Mouse (Mus musculus) kidney, embryonic 15.5 days (tissue): ENCODE data around the gene Gm31371. TPM values are rescaled to one million over a fixed set of nuclear protein-coding genes. Genes with fewer than 3 reads are reported as not detected.
"Not testable (repeated sequence)": the region's sequence is repeated elsewhere in the genome, so short reads cannot be mapped to it uniquely, and the experiment has no call there.

Source experiments
- ATAC-seq: fragments of 200-750 bp; cut with Nextera tagmentation; replicated peaks from 2 replicates; pipeline ENCODE4 v1.8.0; 2017; ENCODE audit warnings: moderate TSS enrichment; ENCODE audit not compliant: low FRiP score
- H3K27ac ChIP-seq: fragments of 300-500 bp; sonication (generic); 2 replicates; pipeline ENCODE4 v1.5.1; 2015; ENCODE audit warnings: mild to moderate bottlenecking, inconsistent platforms
- H3K27me3 ChIP-seq: fragments of 300-500 bp; sonication (generic); 2 replicates; pipeline ENCODE4 v1.6.1; 2015; ENCODE audit warnings: inconsistent platforms
- H3K36me3 ChIP-seq: fragments of 300-500 bp; sonication (generic); 2 replicates; pipeline ENCODE4 v1.6.1; 2015; ENCODE audit warnings: inconsistent platforms
- H3K4me1 ChIP-seq: fragments of 300-500 bp; sonication (generic); 2 replicates; pipeline ENCODE4 v1.6.1; 2015; ENCODE audit warnings: inconsistent platforms
- H3K4me2 ChIP-seq: fragments of 300-500 bp; sonication (generic); 2 replicates; pipeline ENCODE4 v1.6.1; 2015; ENCODE audit warnings: moderate library complexity, mild to moderate bottlenecking, inconsistent platforms
- H3K4me3 ChIP-seq: fragments of 300-500 bp; sonication (generic); replicated peaks from 2 replicates; pipeline ENCODE4 v1.5.1; 2015; ENCODE audit warnings: mild to moderate bottlenecking, inconsistent platforms
- H3K9ac ChIP-seq: fragments of 300-500 bp; sonication (generic); 2 replicates; pipeline ENCODE4 v1.6.1; 2015; ENCODE audit warnings: mild to moderate bottlenecking, inconsistent platforms
- H3K9me3 ChIP-seq: fragments of 300-500 bp; sonication (generic); replicated peaks from 2 replicates; pipeline ENCODE4 v1.6.1; 2016; ENCODE audit warnings: inconsistent platforms
- WGBS: fragments of 180-500 bp; shearing (Covaris S2); methylation state at CpG from one replicate; pipeline ENCODE4 v1.1.7; 2015; ENCODE audit warnings: mixed read lengths; 5-methylcytosine and 5-hydroxymethylcytosine counted together
- polyA plus RNA-seq: library from polyadenylated mRNA; unstranded; fragments of >200 nt; fragmentation: Nextera tagmentation; extraction: Ambion mirVana; gene quantifications from 2 replicates; pipeline ENCODE4 v1.2.1, GENCODE M21; 2015

Gm31371 gene
- polyA plus RNA-seq: not detected in 2 replicates

DNA sequence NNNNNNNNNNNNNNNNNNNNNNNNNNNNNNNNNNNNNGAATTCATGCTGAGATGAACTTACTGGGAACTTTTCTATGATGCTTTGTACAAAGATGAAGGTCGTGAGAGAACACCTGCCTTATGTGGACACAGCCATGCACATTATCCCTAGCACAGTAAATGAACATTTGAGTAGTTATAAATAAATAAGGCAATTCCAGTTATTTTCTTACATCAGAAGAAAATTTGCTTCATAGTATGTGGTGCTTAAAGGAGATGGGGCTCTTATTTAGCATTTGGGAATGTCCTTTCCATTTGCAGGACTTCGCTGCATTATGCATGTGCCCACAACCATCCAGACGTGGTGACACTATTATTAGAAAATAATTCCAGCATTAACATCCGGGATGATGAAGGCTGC, at the start of gene Gm31371:
Gene Gm31371 (plus strand): TSS at position 301 of the 400 bp plus-strand sequence.
- H3K9me3 ChIP-seq, H3K27me3 ChIP-seq, H3K27ac ChIP-seq, ATAC-seq, H3K4me2 ChIP-seq, H3K36me3 ChIP-seq, H3K9ac ChIP-seq, H3K4me3 ChIP-seq, H3K4me1 ChIP-seq: not testable (repeated sequence)
- 77% methylated on average over 2 of the region's 4 CpGs for WGBS

- not testable (repeated sequence) for H3K4me2 ChIP-seq, H3K9me3 ChIP-seq, H3K4me1 ChIP-seq, H3K36me3 ChIP-seq, H3K4me3 ChIP-seq, ATAC-seq, H3K27ac ChIP-seq, H3K27me3 ChIP-seq, H3K9ac ChIP-seq
- WGBS: 87% methylated on average over 8 of the region's 8 CpGs
These were observed 3.3 kb downstream of the Gm31371 start for GRCm38 (mm10) chr8:19906425-19907055.

DNA sequence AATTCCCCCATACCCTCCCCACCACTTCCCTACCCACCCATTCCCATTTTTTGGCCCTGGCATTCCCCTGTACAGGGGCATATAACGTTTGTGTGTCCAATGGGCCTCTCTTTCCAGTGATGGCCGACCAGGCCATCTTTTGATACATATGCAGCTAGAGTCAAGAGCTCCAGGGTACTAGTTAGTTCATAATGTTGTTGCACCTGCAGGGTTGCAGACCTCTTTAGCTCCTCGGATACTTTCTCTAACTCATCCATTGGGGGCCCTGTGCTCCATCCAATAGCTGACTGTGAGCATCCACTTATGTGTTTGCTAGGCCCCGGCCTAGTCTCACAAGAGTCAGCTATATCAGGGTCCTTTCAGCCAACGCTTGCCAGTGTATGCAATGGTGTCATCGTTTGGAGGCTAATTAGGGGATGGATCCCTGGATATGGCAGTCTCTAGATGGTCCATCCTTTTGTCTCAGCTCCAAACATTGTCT, 5.7 kb downstream of the Gm31371 start:
- not testable (repeated sequence) for H3K9me3 ChIP-seq, ATAC-seq, H3K27ac ChIP-seq, H3K27me3 ChIP-seq, H3K4me3 ChIP-seq, H3K9ac ChIP-seq, H3K4me2 ChIP-seq, H3K36me3 ChIP-seq, H3K4me1 ChIP-seq
- 71% methylated on average over 5 of the region's 6 CpGs for WGBS

- not testable (repeated sequence) for H3K27ac ChIP-seq, H3K27me3 ChIP-seq, ATAC-seq, H3K9ac ChIP-seq, H3K4me1 ChIP-seq, H3K4me3 ChIP-seq, H3K36me3 ChIP-seq, H3K9me3 ChIP-seq, H3K4me2 ChIP-seq
- WGBS: 84% methylated on average over 2 of the region's 3 CpGs
These were observed 15.9 kb downstream of the Gm31371 start for GRCm38 (mm10) chr8:19919086-19919485.

DNA sequence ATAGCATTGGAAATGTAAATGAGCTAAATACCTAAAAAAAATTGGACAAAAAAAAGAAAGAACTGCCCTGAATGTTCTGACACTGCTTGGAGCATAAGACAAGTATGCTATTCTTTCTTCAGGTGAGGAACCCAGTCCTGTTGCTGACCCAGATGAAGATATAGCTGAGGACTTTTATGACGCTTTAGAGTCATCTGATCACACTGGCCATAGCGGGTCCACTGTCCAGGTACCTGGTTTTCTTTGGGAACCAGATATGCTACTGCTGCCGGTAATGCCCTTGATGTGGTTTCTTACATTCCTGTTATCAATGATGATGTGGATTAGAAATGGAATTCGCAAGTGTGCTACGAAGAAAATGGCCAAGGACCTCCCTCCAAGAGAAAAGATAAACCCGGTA, 31.1 kb downstream of the Gm31371 start:
- not testable (repeated sequence) for H3K9me3 ChIP-seq, H3K4me3 ChIP-seq, H3K4me2 ChIP-seq, ATAC-seq, H3K4me1 ChIP-seq, H3K27ac ChIP-seq, H3K36me3 ChIP-seq, H3K27me3 ChIP-seq, H3K9ac ChIP-seq
- WGBS: 100% methylated on average over 1 of the region's 6 CpGs

GRCm38 (mm10) chr8:19935541-19936030, 32.4 kb downstream of the Gm31371 start:
- not testable (repeated sequence) for H3K27me3 ChIP-seq, H3K4me3 ChIP-seq, H3K4me1 ChIP-seq, H3K9ac ChIP-seq, H3K4me2 ChIP-seq, H3K27ac ChIP-seq, H3K9me3 ChIP-seq, H3K36me3 ChIP-seq, ATAC-seq
- WGBS: 70% methylated on average over 2 of the region's 2 CpGs

DNA sequence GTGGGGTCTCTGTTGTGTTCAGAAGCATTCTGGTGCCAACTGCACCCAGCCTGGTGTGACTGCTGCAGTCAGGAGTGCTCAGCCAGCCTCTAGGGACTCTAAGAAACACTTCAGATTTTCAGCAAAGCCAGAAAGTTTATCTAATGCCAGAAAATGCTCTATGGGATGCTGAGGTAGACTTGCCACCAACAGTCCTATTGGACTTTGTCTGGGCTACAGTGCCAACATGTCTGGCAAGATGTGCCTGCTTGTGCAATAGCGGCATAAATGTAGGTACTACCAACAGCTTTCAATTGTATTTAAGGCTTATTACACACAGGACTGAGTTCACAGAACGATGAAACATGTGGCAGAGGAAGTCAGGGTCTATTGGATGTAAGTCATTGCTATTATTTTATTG, 57.7 kb downstream of the Gm31371 start:
- Histone ChIP-seq H3K4me1 (no peaks in the 10 kb centered on the region), H3K4me3 (no peak overlapping the region), H3K36me3 (no peaks in the 10 kb centered on the region), H3K9me3 (no peaks in the 10 kb centered on the region), H3K27ac (no peak overlapping the region), H3K4me2 (no peak overlapping the region), H3K27me3 (no peaks in the 10 kb centered on the region), H3K9ac (no peak overlapping the region)
- 78% methylated on average over 2 of the region's 2 CpGs for WGBS
- ATAC-seq: no peak

GRCm38 (mm10) chr8:19963766-19964165, 60.6 kb downstream of the Gm31371 start:
- H3K4me2 ChIP-seq, H3K9ac ChIP-seq, ATAC-seq, H3K27me3 ChIP-seq, H3K9me3 ChIP-seq, H3K27ac ChIP-seq, H3K36me3 ChIP-seq, H3K4me1 ChIP-seq, H3K4me3 ChIP-seq: not testable (repeated sequence)
- WGBS: 81% methylated on average over 2 of the region's 2 CpGs

DNA sequence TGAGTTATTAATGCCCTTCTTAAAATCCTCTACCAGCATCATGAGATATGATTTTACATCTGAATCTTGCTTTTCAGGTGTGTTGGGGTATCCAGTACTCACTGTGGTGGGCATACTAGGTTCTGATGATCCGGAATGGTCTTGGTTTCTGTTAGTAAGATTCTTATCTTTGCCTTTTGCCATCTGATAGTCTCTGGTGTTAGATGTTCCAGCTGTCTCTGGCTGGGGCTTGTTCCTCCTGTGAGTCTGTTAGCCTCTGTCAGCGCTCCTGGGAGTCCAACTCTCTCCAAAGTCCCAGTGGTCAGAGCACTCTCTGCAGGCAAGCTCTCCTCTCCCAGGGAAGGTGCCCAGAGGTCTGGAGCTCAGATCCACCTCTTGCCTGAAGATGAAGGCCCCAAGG, 65.0 kb downstream of the Gm31371 start:
- not testable (repeated sequence) for H3K4me2 ChIP-seq, H3K27me3 ChIP-seq, H3K27ac ChIP-seq, H3K9me3 ChIP-seq, H3K36me3 ChIP-seq, ATAC-seq, H3K4me3 ChIP-seq, H3K9ac ChIP-seq, H3K4me1 ChIP-seq
- WGBS: 49% methylated on average over 2 of the region's 2 CpGs

- H3K36me3 ChIP-seq, H3K9me3 ChIP-seq, H3K4me3 ChIP-seq, H3K4me2 ChIP-seq, H3K9ac ChIP-seq, H3K27ac ChIP-seq, H3K4me1 ChIP-seq, ATAC-seq, H3K27me3 ChIP-seq: not testable (repeated sequence)
- WGBS: 89% methylated on average over 6 of the region's 6 CpGs
These were observed 72.0 kb downstream of the Gm31371 start for GRCm38 (mm10) chr8:19975237-19975636.

Other genes starting within 250 kb of the Gm31371 start
- gene 4930467E23Rik, start 173.8 kb upstream of the Gm31371 start, polyA plus RNA-seq: 0.06 TPM in 1 of 2 replicates, not detected in the other